Mouse (Mus musculus) urinary bladder, postnatal 4 days (tissue): ENCODE data around the gene Ccdc57.
"Not testable (repeated sequence)": the region's sequence is repeated elsewhere in the genome, so short reads cannot be mapped to it uniquely, and the experiment has no call there.

Experiments
- DNase-seq, 2 experiments: peaks; one replicate each; pipeline ENCODE4 v3.0.0; 2021 to 2022; ENCODE audit warnings: low spot score in 2 of 2

Ccdc57 gene

DNA sequence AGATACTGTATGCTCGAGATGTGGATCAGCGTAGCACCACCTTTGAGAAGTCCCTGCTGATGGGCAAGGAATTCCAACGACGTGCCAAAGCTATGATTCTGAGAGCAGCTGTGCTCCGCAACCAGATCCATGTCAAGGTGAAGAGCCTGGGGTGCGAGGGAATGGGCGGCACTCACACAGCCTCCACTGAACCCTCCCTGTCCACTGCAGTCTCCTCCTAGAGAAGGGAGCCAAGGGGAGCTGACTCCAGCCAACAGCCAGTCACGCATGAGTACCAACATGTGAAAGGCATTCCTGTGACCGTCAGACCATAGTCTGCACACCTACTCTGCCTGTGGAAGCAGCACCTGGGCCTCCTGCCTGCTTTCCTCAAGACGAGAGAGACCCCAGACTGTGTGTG, 144.2 kb downstream of the Ccdc57 start:
- DNase-seq, result not testable (repeated sequence)

DNA sequence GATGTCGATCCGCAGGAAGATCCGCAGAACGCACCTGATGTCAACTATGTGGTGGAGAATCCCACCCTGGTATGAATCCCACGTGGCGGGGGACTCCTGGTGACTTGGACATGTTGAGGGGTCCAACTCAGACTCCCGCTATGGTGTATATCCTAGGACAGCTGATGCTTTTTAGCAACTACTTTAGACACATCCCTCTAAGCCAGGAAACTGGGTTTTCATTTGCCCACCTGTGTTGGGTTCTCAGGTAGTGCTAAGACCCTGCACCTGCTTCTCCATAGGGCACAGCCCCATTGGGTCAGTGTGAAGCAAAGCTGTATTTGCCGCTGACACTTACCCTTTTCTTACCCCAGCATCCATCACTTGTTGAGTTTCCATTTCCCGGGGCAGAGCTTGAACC, 147.5 kb downstream of the Ccdc57 start:
- no peak for DNase-seq

DNA sequence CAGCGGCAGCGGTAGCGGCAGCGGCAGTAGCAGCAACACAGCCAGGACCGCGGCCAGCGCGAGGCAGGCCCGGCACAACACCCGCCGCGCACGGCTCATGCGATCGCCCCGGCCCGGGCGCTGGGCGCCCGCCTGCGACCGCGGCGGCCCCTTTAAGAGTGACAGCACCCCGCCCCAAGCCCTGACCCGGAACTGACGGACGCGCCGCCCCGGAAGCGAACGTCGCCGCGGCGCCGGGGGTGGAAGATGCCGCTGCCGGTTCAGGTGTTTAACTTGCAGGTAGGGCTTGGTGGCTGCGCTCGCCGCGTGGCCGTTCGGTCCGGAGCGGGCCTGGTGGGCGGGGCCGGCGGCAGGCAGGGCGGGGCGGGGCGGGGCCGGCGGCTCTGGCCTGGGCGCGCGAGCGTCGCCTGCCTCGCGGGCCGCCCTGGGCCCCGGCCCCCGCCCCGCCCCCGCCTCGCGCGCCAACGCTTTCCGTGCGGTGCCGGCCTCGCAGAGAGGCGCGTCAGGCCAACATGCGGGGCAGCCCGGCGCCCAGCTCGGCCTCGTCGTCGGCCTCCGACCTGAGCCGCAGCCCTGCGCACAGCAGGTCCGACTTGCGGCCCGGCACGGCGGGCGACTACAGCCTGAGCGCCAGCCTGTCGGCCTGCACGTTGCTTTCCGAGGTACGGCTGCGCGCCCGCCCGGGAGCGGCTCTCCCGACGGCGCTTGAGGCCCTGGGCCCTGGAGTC, 148.4 kb downstream of the Ccdc57 start, which contains the start of the genes Rfng and Gps1:
TSS of gene Rfng (minus strand) at position 144 of the 728 bp plus-strand sequence.
TSS of gene Gps1 (plus strand) at position 209 of the 728 bp plus-strand sequence.
- DNase-seq, result peak; percentile 78 to 81

DNA sequence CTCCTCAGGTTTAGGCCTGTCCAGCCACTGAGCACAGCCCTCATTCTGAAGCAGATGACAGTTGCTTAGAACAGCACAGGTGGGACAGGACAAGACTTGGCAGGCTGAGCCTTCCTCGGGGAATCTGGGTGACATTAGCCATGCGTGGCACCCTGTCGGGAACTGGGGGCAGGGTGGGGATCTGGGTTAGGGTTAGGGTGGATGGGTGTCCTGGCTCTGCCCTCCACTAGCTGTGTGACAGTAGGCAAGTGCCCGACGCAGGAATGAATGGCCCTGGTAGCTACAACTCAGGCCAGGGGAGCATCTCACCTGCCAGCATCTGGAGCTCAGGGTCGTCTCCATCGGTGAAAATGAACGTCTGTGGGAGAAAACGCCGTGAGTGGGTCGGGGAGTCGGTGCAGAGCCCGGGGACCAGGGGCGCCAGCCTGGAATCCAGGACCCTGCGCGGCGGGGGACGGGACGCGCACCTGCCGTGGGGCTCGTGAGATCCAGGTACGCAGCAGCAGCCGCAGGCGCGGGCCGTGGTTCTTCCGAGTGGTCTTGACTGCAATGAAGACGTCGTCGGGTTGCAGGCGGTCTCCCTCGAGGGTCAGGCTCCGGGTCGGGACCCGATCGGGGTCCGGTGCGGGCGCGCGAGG, 149.1 kb downstream of the Ccdc57 start:
- no peak for DNase-seq

DNA sequence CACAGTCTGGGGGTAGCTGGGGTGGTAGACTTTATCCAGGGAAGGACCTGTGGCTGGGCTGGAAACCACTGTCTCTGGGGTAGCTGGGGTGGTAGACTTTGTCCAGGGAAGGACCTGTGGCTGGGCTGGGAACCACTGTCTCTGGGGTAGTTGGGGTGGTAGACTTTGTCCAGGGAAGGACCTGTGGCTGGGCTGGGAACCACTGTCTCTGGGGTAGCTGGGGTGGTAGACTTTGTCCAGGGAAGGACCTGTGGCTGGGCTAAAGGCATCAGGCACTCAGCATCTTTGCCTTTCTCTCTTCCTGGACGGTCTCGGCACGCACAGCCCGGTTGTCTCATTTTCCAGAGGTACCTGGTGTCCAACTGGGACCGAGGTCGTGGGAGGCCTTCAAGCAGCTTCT, 151.3 kb downstream of the Ccdc57 start:
- DNase-seq, result not testable (repeated sequence)

DNA sequence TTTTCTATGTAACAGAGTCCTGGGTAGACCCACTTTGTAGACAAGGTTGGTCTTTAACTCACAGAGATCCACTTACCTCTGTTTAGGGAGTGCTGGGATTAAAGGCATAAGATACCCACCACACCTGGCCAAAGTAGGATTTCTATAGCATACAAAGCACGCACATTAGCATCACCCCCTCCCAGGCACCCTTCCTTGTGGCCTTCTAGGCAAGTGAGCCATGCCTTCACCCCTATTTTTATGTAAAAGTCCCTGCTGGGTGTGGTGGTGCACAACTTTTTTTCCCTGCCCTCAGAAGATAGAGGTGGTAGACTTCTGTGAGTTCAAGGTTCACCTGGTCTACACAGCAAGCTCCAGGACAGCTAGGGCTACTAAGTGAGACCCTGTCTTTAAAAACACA, 152.8 kb downstream of the Ccdc57 start:
- DNase-seq, result no peak

DNA sequence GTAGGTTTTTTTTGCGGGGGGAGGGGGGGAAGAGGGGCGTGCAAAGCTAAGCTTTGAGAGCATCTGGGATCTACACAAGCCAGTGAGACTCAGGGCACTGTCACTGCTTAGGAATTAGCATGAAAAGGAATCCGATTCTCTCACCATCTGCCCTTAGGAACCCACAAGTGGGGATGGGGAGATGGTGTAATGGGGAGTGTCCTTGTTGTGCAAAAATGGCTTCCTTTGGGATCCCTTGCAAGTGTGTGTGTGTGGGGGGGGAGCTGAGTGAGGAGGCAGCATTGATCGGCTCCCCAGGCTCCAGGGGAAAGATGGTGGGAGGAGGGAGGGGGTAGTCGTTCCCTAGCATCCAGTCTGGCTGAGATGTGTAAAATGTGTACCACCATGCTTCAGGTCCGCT, 155.5 kb downstream of the Ccdc57 start:
- DNase-seq, result no peak
